In the genomic region with DNA sequence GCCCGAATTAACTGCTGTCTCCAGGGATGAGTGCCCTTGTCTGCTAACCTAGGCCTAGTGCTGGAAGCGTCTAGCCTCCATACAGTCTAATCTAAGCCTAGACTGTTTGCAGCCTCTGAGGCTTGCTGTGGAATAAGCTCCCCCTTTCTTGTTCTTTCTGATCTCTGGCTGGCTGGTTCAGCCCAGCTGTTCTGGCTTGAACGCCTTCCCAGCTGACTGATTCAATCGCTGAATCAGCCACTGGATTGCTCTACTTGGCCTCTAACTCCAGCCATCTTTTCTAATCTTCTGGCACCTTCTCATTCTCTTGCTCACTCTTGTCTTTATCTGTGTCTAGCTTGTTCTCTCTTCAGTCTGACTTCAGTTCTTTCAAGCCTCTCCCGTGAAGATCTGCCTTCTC, we compare ENCODE assay signal across 20 mouse cellular contexts. TPM values are rescaled to one million over a fixed set of nuclear protein-coding genes. Genes with fewer than 3 reads are reported as not detected.
DNase-seq lines count a peak whose midpoint lies in the region; ATAC-seq and TF ChIP-seq lines count a peak whose summit lies in the region.
"Had no signal": no experiment of that assay in that cellular context is flagged by ENCODE, and none has a peak within 500 bp of the region (broad histone marks: within the 10 kb centered on the region; RNA-seq: fewer than 3 reads in every experiment).

No protein-coding gene starts in this region.

- no peak for TF ChIP-seq POLR2A in heart, adult 2 months (IDR thresholded peaks at IDR 0.05; ENCODE audit: insufficient read depth, low read depth, low read length)

- no peak overlapping the region for H3K9ac ChIP-seq in heart, adult 2 months (ENCODE audit: low read depth, low read length)
- no peak overlapping the region for H3K9ac ChIP-seq in heart, embryonic 11.5 days (ENCODE audit: low read depth, low read length)
- H3K9ac ChIP-seq: embryonic facial prominence, embryonic 12.5 days; forebrain, embryonic 12.5 days; hindbrain, embryonic 13.5 days had no signal

- no peak overlapping the region for H3K27ac ChIP-seq in heart, adult 2 months
- no peak overlapping the region for H3K27ac ChIP-seq in heart, embryonic 11.5 days (ENCODE audit: low read depth, low read length)
- H3K27ac ChIP-seq in embryonic facial prominence, embryonic 10.5 days (replicated peaks): no peak overlapping the region
- H3K27ac ChIP-seq: embryonic facial prominence, embryonic 12.5 days; forebrain, embryonic 12.5 days; hindbrain, embryonic 13.5 days; hindbrain, postnatal 0 days had no signal

- no peak overlapping the region for H3K4me3 ChIP-seq in heart, adult 2 months
- H3K4me3 ChIP-seq in heart, embryonic 11.5 days (ENCODE audit: low read depth, low read length): no peak overlapping the region
- H3K4me3 ChIP-seq in embryonic facial prominence, embryonic 10.5 days: no peak overlapping the region
- H3K4me3 ChIP-seq: embryonic facial prominence, embryonic 12.5 days; forebrain, embryonic 12.5 days; hindbrain, embryonic 13.5 days had no signal

- 55% methylated on average over 5 of the region's 5 CpGs for WGBS in heart, adult 2 months
- WGBS in heart, embryonic 11.5 days (ENCODE audit: insufficient replicate concordance): 82% methylated on average over 5 of the region's 5 CpGs
- WGBS in embryonic facial prominence, embryonic 10.5 days: 86% methylated on average over 5 of the region's 5 CpGs

- H3K36me3 ChIP-seq in heart, adult 2 months (ENCODE audit: control insufficient read depth, insufficient read depth, low read length): no peaks in the 10 kb centered on the region
- no peaks in the 10 kb centered on the region for H3K36me3 ChIP-seq in heart, embryonic 11.5 days (ENCODE audit: control insufficient read depth, insufficient read depth, low read length)
- no peaks in the 10 kb centered on the region for H3K36me3 ChIP-seq in embryonic facial prominence, embryonic 10.5 days (replicated peaks)
- H3K36me3 ChIP-seq: embryonic facial prominence, embryonic 12.5 days; forebrain, embryonic 12.5 days; hindbrain, embryonic 13.5 days had no signal

- H3K4me2 ChIP-seq in heart, embryonic 11.5 days: no peak overlapping the region
- H3K4me2 ChIP-seq: embryonic facial prominence, embryonic 12.5 days; forebrain, embryonic 12.5 days; hindbrain, embryonic 13.5 days had no signal

- no peaks in the 10 kb centered on the region for H3K27me3 ChIP-seq in heart, adult 2 months (ENCODE audit: control insufficient read depth, insufficient read depth, low read length)
- no peaks in the 10 kb centered on the region for H3K27me3 ChIP-seq in heart, embryonic 11.5 days (ENCODE audit: control insufficient read depth, insufficient read depth, low read length)
- H3K27me3 ChIP-seq in embryonic facial prominence, embryonic 10.5 days (replicated peaks; ENCODE audit: low read depth, poor library complexity, severe bottlenecking): no peaks in the 10 kb centered on the region
- H3K27me3 ChIP-seq: embryonic facial prominence, embryonic 12.5 days; forebrain, embryonic 12.5 days; hindbrain, embryonic 13.5 days had no signal

- TF ChIP-seq CTCF in heart, adult 2 months (IDR thresholded peaks at IDR 0.05): no peak

- ATAC-seq in heart, embryonic 11.5 days (replicated peaks; ENCODE audit: insufficient number of reproducible peaks, low FRiP score, low TSS enrichment): no peak
- ATAC-seq: forebrain, embryonic 16.5 days; hindbrain, postnatal 0 days had no signal

- intact Hi-C loops in gastrocnemius, postnatal 14 days (cut with DNase I; ENCODE audit: low total_unique reads): no loop called here
- intact Hi-C loops in heart, adult 2 months (cut with DNase I): no loop called here
- intact Hi-C loops in heart, postnatal 10 days (cut with DNase I): no loop called here
- intact Hi-C loops in left cerebral cortex, postnatal 14 days (cut with DNase I): no loop called here

- peak; percentile 38 for DNase-seq in gastrocnemius, postnatal 14 days
- no peak for DNase-seq in gastrocnemius, postnatal 4 days (ENCODE audit: low spot score in 2 of 2)
- DNase-seq in heart, adult 2 months: peak; percentile 54
- DNase-seq in heart, postnatal 10 days: peak; percentile 53 to 64
- DNase-seq in embryonic facial prominence, embryonic 10.5 days (ENCODE audit: low spot score): no peak
- DNase-seq in left cerebral cortex, postnatal 14 days (ENCODE audit: low spot score in 2 of 2): no peak
- DNase-seq: adrenal gland, adult 8-10 months; cerebellum, adult 11 months; cerebellum, adult 8-10 months; cerebellum, postnatal 14 days; embryo, embryonic 11 days; gastrocnemius, postnatal 36 days; kidney, adult 11 months; kidney, adult 9 months had no signal

- no peaks in the 10 kb centered on the region for H3K79me2 ChIP-seq in heart, adult 2 months (replicated peaks; ENCODE audit: control insufficient read depth, insufficient read depth, low read length)

- no peak for TF ChIP-seq EP300 in heart, adult 2 months (IDR thresholded peaks at IDR 0.05; ENCODE audit: insufficient read depth, low read depth, low read length)

- H3K9me3 ChIP-seq in heart, embryonic 11.5 days (replicated peaks; ENCODE audit: control insufficient read depth, low read length): no peaks in the 10 kb centered on the region
- no peaks in the 10 kb centered on the region for H3K9me3 ChIP-seq in embryonic facial prominence, embryonic 10.5 days
- H3K9me3 ChIP-seq: embryonic facial prominence, embryonic 12.5 days; forebrain, embryonic 12.5 days; hindbrain, embryonic 13.5 days had no signal

- H3K4me1 ChIP-seq in heart, adult 2 months (ENCODE audit: control insufficient read depth, insufficient read depth, low read length): no peaks in the 10 kb centered on the region
- H3K4me1 ChIP-seq in heart, embryonic 11.5 days (ENCODE audit: control insufficient read depth, insufficient read depth, low read length): no peaks in the 10 kb centered on the region
- H3K4me1 ChIP-seq in embryonic facial prominence, embryonic 10.5 days: no peaks in the 10 kb centered on the region
- H3K4me1 ChIP-seq: embryonic facial prominence, embryonic 12.5 days; forebrain, embryonic 12.5 days; hindbrain, embryonic 13.5 days had no signal

RNA-seq across cellular contexts. Expression of gene Gtf2a1, which starts 36.2 kb away (rescaled TPM):
- total RNA-seq in gastrocnemius, postnatal 14 days (2021): 10 to 100 TPM; 19.1 to 20.2 TPM
- total RNA-seq in gastrocnemius, postnatal 4 days (2021): 10 to 100 TPM; 30.4 to 31.2 TPM
- 10 to 100 TPM; 25.3 to 28.3 TPM for total RNA-seq in heart, adult 2 months (2021)
- 9.1 and 12.3 TPM in 2 replicates for polyA plus RNA-seq in heart, adult 2 months (2012; rRNA removed)
- 26.4 and 32.0 TPM in 2 replicates for polyA plus RNA-seq in heart, embryonic 11.5 days (2014; fragmentation: Nextera tagmentation; extraction: Ambion mirVana)
- total RNA-seq in heart, postnatal 10 days (2021): 10 to 100 TPM; 24.4 to 30.4 TPM
- polyA plus RNA-seq in embryonic facial prominence, embryonic 10.5 days (2016; fragmentation: Nextera tagmentation; extraction: Ambion mirVana): 67.7 and 70.1 TPM in 2 replicates
- total RNA-seq in left cerebral cortex, postnatal 14 days (2021): 10 to 100 TPM; 44.4 to 51.5 TPM

Comparison
In these comparisons a context has a peak if more than half of its experiments do, and no peak if none do; other contexts are left out.
1. DNase-seq: peak in gastrocnemius, postnatal 14 days (single experiment), heart, adult 2 months (2 of 2) and heart, postnatal 10 days (2 of 2); none in gastrocnemius, postnatal 4 days (0 of 2), embryonic facial prominence, embryonic 10.5 days (single experiment) and left cerebral cortex, postnatal 14 days (0 of 2).